Mouse (Mus musculus) erythroid progenitor cell, adult 5-6 weeks (primary cell): ENCODE results near the gene Dip2a. TPM values are rescaled to one million over a fixed set of nuclear protein-coding genes. Genes with fewer than 3 reads are reported as not detected.
A peak's percentile ranks its signal among the peaks of the same experiment; 100 is the strongest.

Source experiments
- ATAC-seq: replicated peaks from 2 replicates; pipeline ENCODE4 v1.8.0; 2016; ENCODE audit warnings: moderate number of reproducible peaks, mild to moderate bottlenecking, moderate TSS enrichment, inconsistent platforms; ENCODE audit not compliant: poor library complexity, low FRiP score, severe bottlenecking
- total RNA-seq, 2 experiments: library from RNA; stranded (forward) in 1 of 2; stranded (reverse) in 1 of 2; fragments of 150-400 nt in 1 of 2; fragments of 186-747, 209-891 nt in 1 of 2; gene quantifications; 2 replicates each; pipeline versions ENCODE4 v1.2.3 to v1.2.4; 2015 to 2017; ENCODE audit warnings: low replicate concordance in 2 of 2

Dip2a gene
- total RNA-seq, 2 experiments from 2014 or later = 0.42 to 0.76 TPM

DNA sequence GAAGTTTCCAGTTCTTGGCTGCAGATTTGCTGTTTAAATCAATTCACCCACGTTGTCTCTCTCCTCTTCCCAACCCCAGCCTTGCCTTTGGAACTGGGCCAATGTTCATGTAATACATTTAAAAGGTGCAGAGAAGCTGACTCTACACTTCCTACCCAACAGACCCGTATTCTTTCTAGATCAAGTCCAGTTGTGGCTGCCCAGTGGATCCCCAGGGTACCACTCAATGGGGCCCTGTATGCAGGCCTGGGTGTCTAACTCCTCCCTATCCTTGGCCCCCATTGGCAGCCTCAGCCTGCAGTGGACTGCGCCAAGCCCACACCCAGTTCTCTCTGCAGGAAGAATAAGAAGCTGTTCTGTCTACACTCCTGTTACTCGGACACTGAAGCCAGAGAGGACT lies 91.6 kb downstream of the Dip2a start, which contains the start of gene S100b:
Gene S100b, plus strand, starts transcription at position 318 of the 400 bp plus-strand sequence.
- ATAC-seq = no peak

DNA sequence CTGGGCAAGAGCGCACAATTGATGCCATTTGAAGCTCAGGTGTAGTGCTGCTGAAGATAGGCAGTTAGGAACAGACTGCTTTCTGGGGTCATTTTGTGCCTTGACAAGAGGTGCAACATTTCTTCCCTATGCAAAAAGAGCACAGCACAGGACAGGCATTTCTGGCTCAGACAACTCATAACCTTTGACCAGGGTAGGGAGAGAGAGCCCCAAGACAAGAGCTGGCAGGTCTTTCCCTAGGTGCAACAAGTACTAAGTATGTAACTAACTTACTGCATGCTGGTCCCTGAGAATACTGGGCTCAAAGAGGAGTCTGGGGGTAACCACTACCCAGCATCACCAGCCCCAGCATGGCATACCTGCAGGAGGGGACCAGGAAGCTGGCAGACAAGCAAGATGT lies 92.0 kb downstream of the Dip2a start:
- ATAC-seq = no peak

DNA sequence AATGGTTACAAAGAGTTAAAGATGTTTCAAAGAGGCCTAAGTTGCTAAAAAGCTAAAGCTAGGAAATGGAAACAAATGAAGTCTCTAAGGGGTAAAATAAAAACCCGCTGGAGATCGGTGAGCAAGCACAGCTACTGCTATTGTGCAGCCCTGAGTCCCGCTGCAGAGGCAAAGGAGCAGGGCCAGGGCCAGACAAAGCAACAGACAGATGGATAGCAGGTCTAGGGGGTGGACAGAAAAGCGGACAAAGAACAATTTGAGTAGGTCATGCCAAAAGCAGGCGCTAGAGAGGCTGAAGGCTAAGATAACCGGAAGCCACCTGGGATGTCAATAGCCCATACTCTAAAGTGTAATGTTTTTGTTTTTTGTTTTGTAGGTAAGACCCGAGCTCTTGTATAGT lies 94.2 kb downstream of the Dip2a start:
- ATAC-seq = no peak

DNA sequence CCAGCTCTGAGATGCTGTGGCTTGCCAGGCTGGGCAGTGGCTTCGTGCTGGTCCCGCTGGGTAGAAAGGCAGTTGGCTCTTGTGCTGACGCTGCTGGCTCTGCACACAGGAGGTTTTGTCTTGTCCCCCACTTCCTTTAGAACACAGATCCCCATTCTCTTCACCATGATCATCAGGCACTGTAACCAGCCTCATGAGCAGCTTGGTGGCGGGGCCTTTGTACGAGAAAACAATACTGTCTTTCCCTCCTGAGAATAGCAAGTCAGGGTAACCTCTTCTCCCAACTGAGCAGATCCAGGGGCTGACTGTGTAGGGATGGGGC lies 96.5 kb downstream of the Dip2a start:
- ATAC-seq = no peak

DNA sequence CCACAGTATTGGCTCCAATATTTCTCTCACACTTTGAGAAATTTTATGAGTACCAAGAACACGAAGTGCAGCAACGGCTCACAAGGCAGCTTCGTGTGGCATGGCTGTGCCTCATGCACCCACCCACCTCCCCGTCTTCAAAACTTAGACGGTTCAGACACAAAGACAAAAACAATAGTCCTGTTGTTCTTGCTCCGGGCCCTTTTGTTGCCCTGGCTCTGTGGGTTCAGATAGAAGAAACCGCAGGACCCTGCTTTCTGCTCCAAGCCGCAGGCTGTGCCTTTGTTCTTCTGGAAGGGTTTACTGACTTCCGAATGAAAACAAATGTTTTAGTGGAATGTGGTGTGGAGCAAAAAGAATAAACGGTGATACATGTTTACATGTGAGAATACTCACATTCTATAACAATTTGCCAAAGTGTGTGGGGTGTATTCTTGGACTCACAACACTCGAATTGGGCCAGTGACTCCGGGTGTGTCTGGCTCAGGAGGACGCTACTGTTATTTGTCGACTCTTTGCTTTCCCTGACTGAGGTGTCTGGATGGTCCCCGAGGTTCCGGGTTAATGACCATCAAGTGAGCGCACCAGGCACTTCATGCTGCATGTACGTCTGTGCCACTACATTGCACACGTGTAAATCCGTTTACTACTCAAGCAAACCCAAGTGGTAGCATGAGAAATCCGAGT lies 97.0 kb downstream of the Dip2a start:
- ATAC-seq = no peak

DNA sequence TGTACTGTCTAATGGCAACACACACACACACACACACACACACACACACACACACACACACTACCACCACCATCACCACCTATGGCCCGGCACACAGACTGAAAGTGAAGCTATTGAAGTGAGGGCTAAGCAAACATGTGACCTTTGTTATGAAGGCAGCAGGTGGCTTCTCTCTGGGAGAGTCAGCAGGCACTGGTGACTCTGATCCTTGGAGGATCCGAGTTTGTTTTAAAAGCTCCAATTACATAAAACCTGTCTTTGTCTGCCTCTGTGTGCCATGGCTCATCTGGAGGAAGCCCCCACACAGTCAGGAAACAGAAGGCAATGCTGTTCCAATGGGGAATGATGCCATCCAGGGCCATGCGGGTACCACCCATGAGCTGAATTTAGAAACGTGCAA lies 98.5 kb downstream of the Dip2a start:
- ATAC-seq = no peak

DNA sequence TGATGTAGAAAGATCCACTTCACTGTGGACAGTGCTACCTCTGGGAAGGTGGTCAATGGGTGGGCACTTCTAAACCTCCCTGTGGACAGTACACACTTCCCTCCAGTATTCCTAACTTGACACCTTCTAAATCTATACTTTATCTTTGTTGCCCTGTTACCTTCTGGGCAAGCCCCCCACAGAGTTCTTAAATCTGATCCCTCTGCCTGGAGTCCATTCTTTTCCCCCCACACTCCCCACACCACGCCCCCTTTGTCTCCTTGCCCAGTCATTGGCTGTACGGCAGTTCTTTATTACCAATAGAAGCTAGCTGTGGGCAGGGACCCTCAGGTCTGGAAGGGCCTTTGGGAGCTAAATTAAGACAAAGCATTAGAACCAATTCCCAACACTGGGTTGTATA lies 100.0 kb downstream of the Dip2a start:
- no peak for ATAC-seq

DNA sequence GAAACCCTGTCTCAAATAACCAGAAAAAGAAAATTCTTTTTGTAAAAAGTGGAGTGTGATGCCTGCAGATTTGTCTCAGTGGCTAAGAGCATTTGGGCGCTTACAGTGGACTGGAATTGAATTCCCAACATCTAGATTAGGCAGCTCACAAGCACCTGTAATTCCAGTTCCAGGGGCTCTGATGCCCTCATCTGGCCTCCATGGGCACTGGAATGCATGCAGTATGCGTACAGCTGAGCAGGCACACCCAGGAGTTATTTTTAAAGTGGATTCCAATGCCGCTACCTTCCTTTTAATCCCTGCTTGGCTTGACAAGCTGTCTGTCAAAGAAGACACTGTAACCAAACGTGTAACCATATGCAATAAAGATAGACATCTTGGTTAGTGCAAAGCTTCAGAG lies 105.7 kb downstream of the Dip2a start:
- ATAC-seq = no peak

DNA sequence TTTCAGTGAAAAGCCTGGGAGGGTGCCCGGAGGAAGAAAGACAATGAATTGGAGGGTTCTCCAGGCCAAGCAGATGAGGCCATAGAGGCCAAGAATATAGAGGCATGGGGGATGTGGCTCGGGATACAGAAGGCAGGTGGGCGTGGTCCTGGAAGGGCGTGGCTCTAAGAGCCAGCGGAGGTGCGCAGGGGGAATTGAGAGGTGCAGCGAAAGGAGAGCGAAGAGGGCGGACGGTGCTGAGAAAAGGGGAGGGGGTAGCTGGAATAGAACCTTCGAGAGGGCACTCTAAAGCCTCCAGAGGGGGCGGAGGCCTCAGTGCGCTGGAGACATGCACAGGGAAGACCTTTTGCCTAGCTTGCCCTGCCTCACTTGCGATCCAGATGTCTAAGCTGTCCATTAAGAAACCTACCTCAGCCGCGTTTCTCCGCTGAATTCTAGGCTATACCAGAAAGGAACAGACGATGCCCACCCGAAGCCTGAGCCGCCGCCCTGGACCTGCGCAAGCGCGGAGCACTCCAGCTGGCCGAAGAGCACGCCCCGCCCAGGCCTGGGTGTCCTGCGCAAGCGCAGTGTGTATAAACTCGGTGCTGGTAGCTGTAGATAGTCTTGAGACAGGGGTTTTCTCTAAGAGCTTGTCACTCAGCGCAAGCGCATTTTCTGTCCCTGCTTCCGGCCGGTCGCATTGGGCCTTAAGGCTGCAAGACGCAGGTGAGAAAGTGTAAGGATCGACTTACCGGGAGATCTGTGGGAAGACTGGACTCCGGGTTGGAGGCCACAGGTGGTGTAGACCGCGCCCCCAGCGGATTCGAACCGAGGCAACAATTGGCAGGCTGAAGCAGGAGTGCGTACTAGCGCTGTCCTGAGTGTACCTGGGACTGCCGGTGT lies 107.5 kb downstream of the Dip2a start, which contains the start of gene Prmt2:
Gene Prmt2, minus strand, starts transcription at position 525 of the 885 bp plus-strand sequence.
- ATAC-seq = peak; percentile 98

DNA sequence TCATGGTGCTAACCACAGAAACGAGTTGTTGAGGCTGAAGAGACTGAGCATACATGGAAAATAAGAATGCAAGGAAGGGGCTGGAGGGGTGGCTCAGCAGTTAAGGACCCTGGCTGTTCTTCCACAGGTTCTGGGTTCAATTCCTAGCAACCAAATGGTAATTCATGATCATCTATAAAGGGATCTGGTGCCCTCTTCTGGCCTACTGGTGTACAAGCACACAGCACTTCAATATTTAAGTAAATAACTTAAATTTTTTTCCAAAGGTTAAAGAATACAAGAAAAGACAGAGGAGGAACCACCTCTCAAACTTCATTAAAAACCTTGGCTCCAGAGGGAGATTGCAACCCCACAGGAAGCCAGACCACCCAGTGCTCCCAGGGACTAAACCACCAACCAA lies 115.5 kb downstream of the Dip2a start:
- no peak for ATAC-seq

DNA sequence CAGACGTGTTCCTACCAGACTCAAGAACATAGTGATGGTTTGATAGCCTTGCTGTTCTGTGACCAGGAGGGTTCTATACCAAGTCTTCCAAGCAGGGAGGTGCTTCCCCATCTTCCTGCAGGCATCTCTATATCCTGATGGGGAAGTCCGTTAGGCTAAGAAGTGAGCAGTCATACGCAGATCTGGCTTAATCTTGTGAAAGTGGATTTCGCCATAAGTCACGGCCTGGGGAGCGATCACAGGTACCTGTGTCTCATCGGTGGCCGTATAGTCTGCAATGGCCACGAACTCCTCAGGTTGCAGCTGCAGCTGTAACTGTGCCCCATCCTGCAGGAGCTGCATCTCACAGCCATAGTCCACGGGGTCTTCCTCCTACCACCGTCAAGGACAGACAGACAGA lies 119.1 kb downstream of the Dip2a start:
- no peak for ATAC-seq

DNA sequence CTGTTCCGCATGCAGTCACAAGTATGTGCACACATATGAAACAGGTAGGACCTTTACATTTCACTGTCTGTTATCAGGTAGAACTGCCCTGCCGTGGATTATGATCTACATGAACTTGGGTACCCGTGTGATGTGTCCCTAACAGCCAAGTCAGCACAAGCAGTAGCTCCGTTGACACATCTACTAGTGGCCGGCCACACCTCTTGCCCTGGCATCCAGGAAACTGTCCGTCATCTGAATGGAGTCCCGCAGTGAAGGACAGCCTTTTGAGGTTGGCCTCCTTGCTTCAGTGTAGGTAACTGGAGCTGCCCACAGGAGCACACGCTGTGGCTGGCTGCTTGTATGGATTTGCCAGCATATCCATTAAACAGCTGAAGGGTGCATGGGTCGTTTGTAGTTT lies 126.9 kb downstream of the Dip2a start:
- no peak for ATAC-seq

DNA sequence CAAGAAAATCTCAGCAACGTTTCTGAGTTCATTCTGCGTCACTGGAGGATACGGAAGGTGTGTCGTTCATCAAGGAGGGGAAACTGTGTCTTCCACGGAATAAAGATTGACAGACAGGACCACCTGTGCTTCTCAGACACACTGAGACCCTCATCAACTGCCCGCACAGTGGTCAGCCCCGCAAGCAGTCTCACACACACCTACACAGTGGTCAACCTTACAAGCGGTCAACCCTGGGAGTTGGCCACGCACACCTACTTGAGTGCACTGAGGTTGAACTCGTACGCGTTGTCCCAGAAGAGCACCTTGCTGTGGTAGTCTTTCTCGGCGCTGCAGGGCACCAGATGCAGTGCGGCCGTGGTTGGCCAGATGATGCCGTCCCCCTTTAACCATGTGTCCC lies 128.0 kb downstream of the Dip2a start:
- no peak for ATAC-seq

DNA sequence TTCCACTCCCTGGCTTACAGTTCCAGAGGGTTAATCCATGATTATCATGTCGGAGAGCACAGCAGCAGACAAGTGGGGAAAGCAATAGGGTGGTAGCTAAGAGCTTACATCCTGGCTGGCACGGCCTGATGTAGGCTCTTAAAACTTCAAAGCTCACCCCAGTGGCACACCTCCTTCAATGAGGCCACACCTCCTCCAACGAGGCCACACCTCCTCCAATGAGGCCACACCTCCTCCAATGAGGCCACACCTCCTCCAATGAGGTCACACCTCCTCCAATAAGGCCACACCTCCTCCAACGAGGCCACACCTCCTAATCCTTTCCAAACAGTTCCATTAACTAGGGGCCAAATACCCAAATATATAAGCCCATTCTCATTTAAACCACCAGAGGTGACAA lies 130.9 kb downstream of the Dip2a start:
- no peak for ATAC-seq

DNA sequence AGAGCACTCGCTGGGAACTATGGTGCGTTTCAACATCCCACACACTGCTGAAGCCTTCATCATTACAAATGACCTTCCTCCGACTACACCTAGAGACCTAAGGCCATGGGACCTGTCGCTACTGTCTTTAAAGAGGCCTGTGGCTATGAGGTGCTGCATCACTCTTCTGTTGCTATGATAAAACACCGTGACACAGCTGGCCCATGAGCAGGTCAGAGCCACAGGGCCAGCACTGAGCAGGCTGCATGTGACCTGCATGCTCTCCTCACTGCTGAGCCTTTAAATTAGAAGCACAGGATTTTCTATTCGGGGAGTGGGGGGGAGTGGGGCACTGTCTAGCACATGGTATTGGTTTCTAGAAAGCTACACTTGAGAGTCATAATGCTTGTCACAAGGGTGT lies 133.0 kb downstream of the Dip2a start:
- ATAC-seq = no peak

DNA sequence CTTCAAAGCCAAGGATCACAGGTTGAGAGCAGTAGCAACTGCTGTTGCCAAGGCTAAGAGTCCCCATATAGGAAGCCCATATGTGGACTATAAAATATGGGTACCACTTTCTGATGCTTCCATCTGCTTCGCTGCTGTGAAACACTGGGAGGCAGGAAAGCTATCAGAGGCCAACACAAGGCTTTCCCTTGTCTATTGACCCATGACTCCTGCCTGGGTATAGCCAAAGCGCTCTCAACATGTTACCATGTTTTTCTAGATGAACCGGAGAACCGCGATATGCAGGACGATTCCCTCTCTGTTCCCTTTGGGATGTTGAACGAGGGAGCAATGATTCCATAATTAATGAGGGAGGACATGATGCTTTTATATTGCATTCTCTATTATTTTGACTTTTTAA lies 134.3 kb downstream of the Dip2a start:
- no peak for ATAC-seq

Other genes with a start within 250 kb of the Dip2a start
- not detected in 2 replicates for gene Slc5a4b, start 234.3 kb downstream of the Dip2a start, total RNA-seq (2015; ENCODE audit: low replicate concordance)
- gene Slc5a4b, start 234.3 kb downstream of the Dip2a start, total RNA-seq (2017; ENCODE audit: low replicate concordance) = not detected in 2 replicates
- gene Slc5a4a, start 197.8 kb downstream of the Dip2a start, total RNA-seq (2015; ENCODE audit: low replicate concordance) = not detected in 2 replicates
- gene Slc5a4a, start 197.8 kb downstream of the Dip2a start, total RNA-seq (2017; ENCODE audit: low replicate concordance) = not detected in 2 replicates
- 2.2 TPM in 1 of 2 replicates, not detected in the other for gene Prmt2, start 107.4 kb downstream of the Dip2a start, total RNA-seq (2015; ENCODE audit: low replicate concordance)
- 0.77 TPM in 1 of 2 replicates, not detected in the other for gene Prmt2, start 107.4 kb downstream of the Dip2a start, total RNA-seq (2017; ENCODE audit: low replicate concordance)
- gene S100b, start 91.4 kb downstream of the Dip2a start, total RNA-seq (2015; ENCODE audit: low replicate concordance) = not detected in 2 replicates
- gene S100b, start 91.4 kb downstream of the Dip2a start, total RNA-seq (2017; ENCODE audit: low replicate concordance) = not detected in 2 replicates
- gene AC141477.1, start 95.2 kb upstream of the Dip2a start, total RNA-seq (2015; ENCODE audit: low replicate concordance) = not detected in 2 replicates
- gene AC141477.1, start 95.2 kb upstream of the Dip2a start, total RNA-seq (2017; ENCODE audit: low replicate concordance) = 11.7 TPM in 1 of 2 replicates, not detected in the other
- 61.6 and 82.9 TPM in 2 replicates for gene Pcnt, start 97.5 kb upstream of the Dip2a start, total RNA-seq (2015; ENCODE audit: low replicate concordance)
- 99.8 and 127 TPM in 2 replicates for gene Pcnt, start 97.5 kb upstream of the Dip2a start, total RNA-seq (2017; ENCODE audit: low replicate concordance)
- not detected in 2 replicates for gene 2610028H24Rik, start 103.8 kb upstream of the Dip2a start, total RNA-seq (2015; ENCODE audit: low replicate concordance)
- gene 2610028H24Rik, start 103.8 kb upstream of the Dip2a start, total RNA-seq (2017; ENCODE audit: low replicate concordance) = not detected in 2 replicates
- gene Mcm3ap, start 123.6 kb upstream of the Dip2a start, total RNA-seq (2015; ENCODE audit: low replicate concordance) = 44.0 and 63.8 TPM in 2 replicates
- 39.6 and 39.9 TPM in 2 replicates for gene Mcm3ap, start 123.6 kb upstream of the Dip2a start, total RNA-seq (2017; ENCODE audit: low replicate concordance)
- 0.72 TPM in 1 of 2 replicates, not detected in the other for gene Ybey, start 123.8 kb upstream of the Dip2a start, total RNA-seq (2015; ENCODE audit: low replicate concordance)
- gene Ybey, start 123.8 kb upstream of the Dip2a start, total RNA-seq (2017; ENCODE audit: low replicate concordance) = 0.98 and 1.0 TPM in 2 replicates
- gene Lss, start 186.3 kb upstream of the Dip2a start, total RNA-seq (2015; ENCODE audit: low replicate concordance) = 0.42 and 2.2 TPM in 2 replicates
- gene Lss, start 186.3 kb upstream of the Dip2a start, total RNA-seq (2017; ENCODE audit: low replicate concordance) = 1.2 and 2.0 TPM in 2 replicates
- gene Spatc1l, start 217.0 kb upstream of the Dip2a start, total RNA-seq (2015; ENCODE audit: low replicate concordance) = not detected in 2 replicates
- not detected in 2 replicates for gene Spatc1l, start 217.0 kb upstream of the Dip2a start, total RNA-seq (2017; ENCODE audit: low replicate concordance)
- gene Ftcd, start 230.4 kb upstream of the Dip2a start, total RNA-seq (2015; ENCODE audit: low replicate concordance) = not detected in 2 replicates
- gene Ftcd, start 230.4 kb upstream of the Dip2a start, total RNA-seq (2017; ENCODE audit: low replicate concordance) = not detected in 2 replicates